ENCODE assay signal across 8 mouse cellular contexts in genomic region chrX:101299055-101299454, GRCm38 (mm10). TPM values are rescaled to one million over a fixed set of nuclear protein-coding genes. Genes with fewer than 3 reads are reported as not detected.
DNase-seq lines count a peak whose midpoint lies in the region; ATAC-seq lines count a peak whose summit lies in the region.

Nlgn3 (plus strand) TSS chrX:101299168.

- H3K4me2 ChIP-seq in hindbrain, embryonic 16.5 days (ENCODE audit: low read length), result peak within 1 kb of the TSS; percentile 59

- H3K27me3 ChIP-seq in hindbrain, embryonic 16.5 days (replicated peaks; ENCODE audit: control insufficient read depth, insufficient read depth, low read length), result no peaks in the 10 kb centered on the region

- peak within 1 kb of the TSS; percentile 54 for H3K4me3 ChIP-seq in hindbrain, embryonic 16.5 days (ENCODE audit: low read length)

- ATAC-seq in frontal cortex, adult (ENCODE audit: low TSS enrichment), result peak; percentile 24; the same call in 1 of the 2 replicates
- ATAC-seq in hindbrain, embryonic 16.5 days, result peak; percentile 48

- peak within 1 kb of the TSS; percentile 72 for H3K9ac ChIP-seq in hindbrain, embryonic 16.5 days (ENCODE audit: low read depth, low read length)

- H3K9me3 ChIP-seq in hindbrain, embryonic 16.5 days (ENCODE audit: control insufficient read depth, low read length), result no peaks in the 10 kb centered on the region

- WGBS in hindbrain, embryonic 16.5 days, result 29% methylated on average over 11 of the region's 24 CpGs

- no peak for DNase-seq in frontal cortex, postnatal 14 days (ENCODE audit: low spot score in 2 of 2)
- peak; percentile 21 for DNase-seq in thymus, postnatal 4 days
- DNase-seq in thymus, postnatal 36 days, result no peak
- DNase-seq in liver, result peak; percentile 14
- DNase-seq in retina, postnatal 1 day, result peak; percentile 62
- no peak for DNase-seq in spleen, adult 12 weeks (ENCODE audit: low spot score)

- peaks cover 23% of the 10 kb centered on the region; the same call in 1 of the 2 replicates for H3K4me1 ChIP-seq in hindbrain, embryonic 16.5 days (ENCODE audit: control insufficient read depth, insufficient read depth, low read depth, low read length)

- H3K27ac ChIP-seq in hindbrain, embryonic 16.5 days (ENCODE audit: low read depth, low read length), result peak within 1 kb of the TSS; percentile 90

- H3K36me3 ChIP-seq in hindbrain, embryonic 16.5 days (ENCODE audit: control insufficient read depth, insufficient read depth, low read length), result no peaks in the 10 kb centered on the region

RNA-seq across cellular contexts. Expression of gene Nlgn3, which starts in this region (rescaled TPM):
- polyA plus RNA-seq in hindbrain, embryonic 16.5 days (2015; fragmentation: Nextera tagmentation; extraction: Ambion mirVana), result 88.0 and 92.3 TPM in 2 replicates

Comparison
In these comparisons a context has a peak if more than half of its experiments do, and no peak if none do; other contexts are left out.
1. DNase-seq: peak in thymus, postnatal 4 days (single experiment), liver (single experiment) and retina, postnatal 1 day (single experiment); none in frontal cortex, postnatal 14 days (0 of 2), thymus, postnatal 36 days (0 of 2) and spleen, adult 12 weeks (single experiment).